Mouse (Mus musculus): ENCODE measurements at regions not wholly inside any gene's neighbourhood (a gene's known extent, or its start where the extent isn't known, plus 50 kb on each side); places are given as distances from the start of the nearest gene placed in this dataset.

GRCm38 (mm10) chr17:50439365-50439764 is 69.8 kb upstream of the Plcl2 start:
- Histone ChIP-seq H3K4me1 (ENCODE audit: insufficient read depth, low read depth, low read length) (no peaks in the 10 kb centered on the region), H3K36me3 (ENCODE audit: insufficient read depth, low read length) (no peaks in the 10 kb centered on the region), H3K27ac (ENCODE audit: low read length) (no peak overlapping the region), H3K9ac (replicated peaks; ENCODE audit: low read depth) (no peak overlapping the region), H3K9me3 (ENCODE audit: low read length) (no peaks in the 10 kb centered on the region), H3K4me3 (ENCODE audit: low read depth, low read length) (no peak overlapping the region), H3K4me2 (replicated peaks; ENCODE audit: low read depth, low read length) (no peak overlapping the region), H3K27me3 (replicated peaks; ENCODE audit: insufficient read depth, low read length) (no peaks in the 10 kb centered on the region)
- WGBS: 52% methylated on average over 3 of the region's 3 CpGs
- DNase-seq (ENCODE audit: low spot score) (no peak), ATAC-seq (no peak)
- TF ChIP-seq CTCF (IDR thresholded peaks at IDR 0.05) (no peak), EP300 (IDR thresholded peaks at IDR 0.05) (no peak)

DNA sequence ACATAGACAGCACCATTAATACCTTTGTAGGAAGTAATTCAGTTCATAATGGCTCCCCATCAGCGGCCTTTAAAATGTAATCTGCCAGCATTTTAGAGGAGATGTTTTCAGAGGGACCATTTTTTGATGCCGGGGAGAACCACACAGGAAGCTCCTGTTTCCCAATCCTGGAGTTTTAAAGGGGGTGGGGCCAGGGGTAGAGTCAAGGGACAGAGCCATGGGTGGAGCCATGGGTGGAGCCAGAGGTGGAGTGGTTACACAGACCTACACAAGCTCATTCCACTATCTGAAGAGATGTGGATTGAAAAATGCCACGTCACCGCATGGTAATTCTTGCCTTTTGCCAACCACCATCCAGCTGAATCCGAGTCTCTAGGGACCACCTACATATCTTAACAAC is 67.1 kb upstream of the Plcl2 start:
- DNase-seq (ENCODE audit: low spot score) (no peak), ATAC-seq (no peak)
- H3K4me3 ChIP-seq (ENCODE audit: low read depth, low read length): no peak overlapping the region
- H3K36me3 ChIP-seq (ENCODE audit: insufficient read depth, low read length): no peaks in the 10 kb centered on the region
- H3K27ac ChIP-seq (ENCODE audit: low read length): no peak overlapping the region
- H3K9ac ChIP-seq (replicated peaks; ENCODE audit: low read depth): no peak overlapping the region
- no peaks in the 10 kb centered on the region for H3K4me1 ChIP-seq (ENCODE audit: insufficient read depth, low read depth, low read length)
- H3K9me3 ChIP-seq (ENCODE audit: low read length): no peaks in the 10 kb centered on the region
- 79% methylated on average over 5 of the region's 5 CpGs for WGBS
- H3K4me2 ChIP-seq (replicated peaks; ENCODE audit: low read depth, low read length): no peak overlapping the region
- H3K27me3 ChIP-seq (replicated peaks; ENCODE audit: insufficient read depth, low read length): no peaks in the 10 kb centered on the region
- TF ChIP-seq CTCF (IDR thresholded peaks at IDR 0.05) (no peak), EP300 (IDR thresholded peaks at IDR 0.05) (no peak)

- no peaks in the 10 kb centered on the region for H3K9me3 ChIP-seq (ENCODE audit: low read length)
- no peak overlapping the region for H3K4me3 ChIP-seq (ENCODE audit: low read depth, low read length)
- 89% methylated on average over 6 of the region's 6 CpGs for WGBS
- no peak overlapping the region for H3K4me2 ChIP-seq (replicated peaks; ENCODE audit: low read depth, low read length)
- H3K9ac ChIP-seq (replicated peaks; ENCODE audit: low read depth): no peak overlapping the region
- no peak overlapping the region for H3K27ac ChIP-seq (ENCODE audit: low read length)
- DNase-seq (ENCODE audit: low spot score) (no peak), ATAC-seq (no peak)
- TF ChIP-seq EP300 (IDR thresholded peaks at IDR 0.05) (no peak), CTCF (IDR thresholded peaks at IDR 0.05) (no peak)
- H3K27me3 ChIP-seq (replicated peaks; ENCODE audit: insufficient read depth, low read length): no peaks in the 10 kb centered on the region
- H3K36me3 ChIP-seq (ENCODE audit: insufficient read depth, low read length): no peaks in the 10 kb centered on the region
- no peaks in the 10 kb centered on the region for H3K4me1 ChIP-seq (ENCODE audit: insufficient read depth, low read depth, low read length)
Measured at GRCm38 (mm10) chr17:50442905-50443304, 66.3 kb upstream of the Plcl2 start.

- H3K36me3 ChIP-seq (ENCODE audit: insufficient read depth, low read length): no peaks in the 10 kb centered on the region
- no peaks in the 10 kb centered on the region for H3K4me1 ChIP-seq (ENCODE audit: insufficient read depth, low read depth, low read length)
- no peaks in the 10 kb centered on the region for H3K27me3 ChIP-seq (replicated peaks; ENCODE audit: insufficient read depth, low read length)
- no peak overlapping the region for H3K4me3 ChIP-seq (ENCODE audit: low read depth, low read length)
- 68% methylated on average over 6 of the region's 6 CpGs for WGBS
- no peak overlapping the region for H3K4me2 ChIP-seq (replicated peaks; ENCODE audit: low read depth, low read length)
- no peaks in the 10 kb centered on the region for H3K9me3 ChIP-seq (ENCODE audit: low read length)
- no peak overlapping the region for H3K9ac ChIP-seq (replicated peaks; ENCODE audit: low read depth)
- no peak for TF ChIP-seq CTCF (IDR thresholded peaks at IDR 0.05)
- no peak for TF ChIP-seq EP300 (IDR thresholded peaks at IDR 0.05)
- DNase-seq (ENCODE audit: low spot score): no peak
- no peak overlapping the region for H3K27ac ChIP-seq (ENCODE audit: low read length)
- ATAC-seq: no peak
Measured at GRCm38 (mm10) chr17:50443376-50444022, 65.7 kb upstream of the Plcl2 start.

- WGBS: 73% methylated on average over 1 of the region's 1 CpGs
- Histone ChIP-seq H3K4me2 (replicated peaks; ENCODE audit: low read depth, low read length) (no peak overlapping the region), H3K27me3 (replicated peaks; ENCODE audit: insufficient read depth, low read length) (no peaks in the 10 kb centered on the region), H3K27ac (ENCODE audit: low read length) (no peak overlapping the region), H3K36me3 (ENCODE audit: insufficient read depth, low read length) (no peaks in the 10 kb centered on the region), H3K4me3 (ENCODE audit: low read depth, low read length) (no peak overlapping the region), H3K9ac (replicated peaks; ENCODE audit: low read depth) (no peak overlapping the region), H3K9me3 (ENCODE audit: low read length) (no peaks in the 10 kb centered on the region), H3K4me1 (ENCODE audit: insufficient read depth, low read depth, low read length) (no peaks in the 10 kb centered on the region)
- DNase-seq (ENCODE audit: low spot score): no peak
- no peak for ATAC-seq
- no peak for TF ChIP-seq EP300 (IDR thresholded peaks at IDR 0.05)
- TF ChIP-seq CTCF (IDR thresholded peaks at IDR 0.05): no peak
Measured at GRCm38 (mm10) chr17:50444023-50444389, 65.2 kb upstream of the Plcl2 start.

DNA sequence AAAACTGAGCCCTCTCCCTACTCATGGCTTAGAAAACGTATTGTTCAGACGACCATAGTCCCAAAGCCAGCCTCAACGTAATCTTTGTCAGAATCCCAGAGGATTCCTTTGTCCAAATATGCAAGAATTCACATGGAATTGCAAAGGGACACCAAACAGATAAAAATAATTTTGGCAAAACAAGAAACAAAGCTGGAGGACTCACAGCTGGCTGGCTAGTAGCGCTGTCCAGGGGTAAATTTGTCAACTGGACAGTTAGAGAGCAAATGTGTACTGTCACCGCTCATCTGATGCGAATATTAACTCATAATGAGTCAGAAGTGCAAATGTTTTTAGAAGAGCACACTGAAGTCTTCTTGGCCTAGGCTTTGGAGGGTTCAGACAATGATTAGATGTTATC is 60.5 kb upstream of the Plcl2 start:
- H3K4me3 ChIP-seq (ENCODE audit: low read depth, low read length): no peak overlapping the region

DNA sequence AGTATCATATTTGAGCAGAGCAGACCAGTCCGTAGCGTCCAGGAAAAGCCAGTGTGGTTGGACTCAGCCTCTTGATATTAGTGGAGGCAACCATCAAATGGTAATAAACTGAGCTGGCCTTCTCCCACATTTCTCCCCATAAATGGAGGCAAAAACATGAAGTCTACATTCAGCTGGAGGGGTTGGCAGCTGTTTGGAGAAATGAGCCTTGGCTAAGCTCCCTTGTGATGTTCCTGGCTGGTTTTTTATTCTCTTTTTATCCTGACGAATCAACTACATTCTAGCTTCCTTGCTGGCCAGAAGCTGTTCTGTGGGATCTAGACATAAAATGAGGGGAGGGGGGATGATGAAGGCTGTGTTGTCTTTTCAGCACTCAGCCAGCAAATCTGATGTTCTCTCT is 57.6 kb upstream of the Plcl2 start:
- Histone ChIP-seq H3K9ac (replicated peaks; ENCODE audit: low read depth) (no peak overlapping the region), H3K4me2 (replicated peaks; ENCODE audit: low read depth, low read length) (no peak overlapping the region), H3K27ac (ENCODE audit: low read length) (no peak overlapping the region), H3K4me1 (ENCODE audit: insufficient read depth, low read depth, low read length) (no peaks in the 10 kb centered on the region), H3K4me3 (ENCODE audit: low read depth, low read length) (no peak overlapping the region), H3K9me3 (ENCODE audit: low read length) (no peaks in the 10 kb centered on the region), H3K27me3 (replicated peaks; ENCODE audit: insufficient read depth, low read length) (no peaks in the 10 kb centered on the region), H3K36me3 (ENCODE audit: insufficient read depth, low read length) (no peaks in the 10 kb centered on the region)
- DNase-seq (ENCODE audit: low spot score): no peak
- no peak for ATAC-seq
- TF ChIP-seq CTCF (IDR thresholded peaks at IDR 0.05) (no peak), EP300 (IDR thresholded peaks at IDR 0.05) (no peak)
- 53% methylated on average over 3 of the region's 3 CpGs for WGBS

More for the DNA sequence above, 60.5 kb upstream of the Plcl2 start:
- H3K9me3 ChIP-seq (ENCODE audit: low read length): no peaks in the 10 kb centered on the region
- no peaks in the 10 kb centered on the region for H3K36me3 ChIP-seq (ENCODE audit: insufficient read depth, low read length)
- TF ChIP-seq CTCF (IDR thresholded peaks at IDR 0.05) (no peak), EP300 (IDR thresholded peaks at IDR 0.05) (no peak)
- H3K4me1 ChIP-seq (ENCODE audit: insufficient read depth, low read depth, low read length): no peaks in the 10 kb centered on the region
- no peak for ATAC-seq
- H3K27ac ChIP-seq (ENCODE audit: low read length): no peak overlapping the region
- DNase-seq (ENCODE audit: low spot score): peak; percentile 14
- no peaks in the 10 kb centered on the region for H3K27me3 ChIP-seq (replicated peaks; ENCODE audit: insufficient read depth, low read length)
- 60% methylated on average over 6 of the region's 6 CpGs for WGBS
- H3K9ac ChIP-seq (replicated peaks; ENCODE audit: low read depth): no peak overlapping the region
- H3K4me2 ChIP-seq (replicated peaks; ENCODE audit: low read depth, low read length): no peak overlapping the region
